Mouse (Mus musculus) liver, embryonic 14.5 days (tissue): ENCODE results near the gene Hdac9. TPM values are rescaled to one million over a fixed set of nuclear protein-coding genes. Genes with fewer than 3 reads are reported as not detected.

Source experiments
- ATAC-seq: fragments of 200-750 bp; cut with Nextera tagmentation; 2 replicates; pipeline ENCODE4 v1.8.0; 2017; ENCODE audit warnings: moderate number of reproducible peaks, mild to moderate bottlenecking, moderate library complexity; ENCODE audit not compliant: insufficient read depth
- DNase-seq, 3 experiments: peaks; one replicate each; pipeline ENCODE4 v3.0.0-alpha.2; 2012 to 2013; ENCODE audit warnings: low read depth in 3 of 3, low spot score in 3 of 3
- H3K27ac ChIP-seq: fragments of 300-500 bp; sonication (generic); 2 replicates; pipeline ENCODE4 v1.5.1; 2014; ENCODE audit warnings: moderate library complexity, mild to moderate bottlenecking, control low read depth, inconsistent platforms
- H3K27me3 ChIP-seq: fragments of 300-500 bp; sonication (generic); 2 replicates; pipeline ENCODE4 v1.6.1; 2014; ENCODE audit warnings: mild to moderate bottlenecking, low read length, moderate library complexity; ENCODE audit not compliant: control insufficient read depth, insufficient read depth
- H3K36me3 ChIP-seq: fragments of 300-500 bp; sonication (generic); replicated peaks from 2 replicates; pipeline ENCODE4 v1.6.1; 2014; ENCODE audit warnings: low read depth; ENCODE audit not compliant: control insufficient read depth, insufficient read depth
- H3K4me1 ChIP-seq, 2 experiments: fragments of 200-500 bp in 1 of 2; fragments of 300-500 bp in 1 of 2; sonication (generic) in 1 of 2; replicated peaks; 2 replicates each; pipeline ENCODE4 v1.6.1; 2012 to 2014; ENCODE audit warnings: antibody characterized with exemption in 1 of 2, inconsistent platforms in 1 of 2, low read length in 1 of 2; ENCODE audit not compliant: control insufficient read depth in 2 of 2, insufficient read depth in 2 of 2
- H3K4me2 ChIP-seq: fragments of 300-500 bp; sonication (generic); 2 replicates; pipeline ENCODE4 v1.6.1; 2014; ENCODE audit warnings: low read depth, mild to moderate bottlenecking, control low read depth, moderate library complexity
- H3K4me3 ChIP-seq, 2 experiments: fragments of 200-500 bp in 1 of 2; fragments of 300-500 bp in 1 of 2; sonication (generic) in 1 of 2; 2 replicates each; pipeline ENCODE4 v1.5.1; 2012 to 2014; ENCODE audit warnings: low read depth in 2 of 2, low read length in 2 of 2, mild to moderate bottlenecking in 2 of 2, control low read depth in 1 of 2, inconsistent platforms in 1 of 2, moderate library complexity in 1 of 2; ENCODE audit not compliant: insufficient read depth in 1 of 2
- H3K9ac ChIP-seq: fragments of 300-500 bp; sonication (generic); replicated peaks from 2 replicates; pipeline ENCODE4 v1.6.1; 2014; ENCODE audit warnings: mild to moderate bottlenecking, control low read depth, moderate library complexity
- H3K9me3 ChIP-seq: fragments of 300-500 bp; sonication (generic); 2 replicates; pipeline ENCODE4 v1.6.1; 2016; ENCODE audit warnings: low read length, mixed read lengths; ENCODE audit not compliant: control insufficient read depth
- CTCF ChIP-seq: IDR thresholded peaks from 2 replicates; pipeline ENCODE4 v1.5.1; 2016; ENCODE audit warnings: antibody characterized with exemption, low read depth, control low read depth
- EP300 ChIP-seq: IDR thresholded peaks from 2 replicates; pipeline ENCODE4 v1.6.1; 2016; ENCODE audit warnings: antibody characterized with exemption, low read depth
- WGBS: fragments of 180-500 bp; shearing (Covaris S2); extraction: QIAGEN DNeasy Blood & Tissue Kit; methylation state at CpG from one replicate; pipeline ENCODE4 v1.1.7; 2014; ENCODE audit not compliant: insufficient replicate concordance; 5-methylcytosine and 5-hydroxymethylcytosine counted together
- polyA plus RNA-seq, 2 experiments: library from polyadenylated mRNA; depleted of rRNA in 1 of 2; stranded (reverse) in 1 of 2; unstranded in 1 of 2; fragments of >200 nt; fragmentation: Nextera tagmentation in 1 of 2; extraction: Ambion mirVana in 1 of 2; gene quantifications; 2 replicates each; pipeline versions ENCODE4 v1.2.1 to v1.2.3; 2012 to 2014

Hdac9 gene
- polyA plus RNA-seq, 2 experiments, result 1.3 to 1.4 TPM

DNA sequence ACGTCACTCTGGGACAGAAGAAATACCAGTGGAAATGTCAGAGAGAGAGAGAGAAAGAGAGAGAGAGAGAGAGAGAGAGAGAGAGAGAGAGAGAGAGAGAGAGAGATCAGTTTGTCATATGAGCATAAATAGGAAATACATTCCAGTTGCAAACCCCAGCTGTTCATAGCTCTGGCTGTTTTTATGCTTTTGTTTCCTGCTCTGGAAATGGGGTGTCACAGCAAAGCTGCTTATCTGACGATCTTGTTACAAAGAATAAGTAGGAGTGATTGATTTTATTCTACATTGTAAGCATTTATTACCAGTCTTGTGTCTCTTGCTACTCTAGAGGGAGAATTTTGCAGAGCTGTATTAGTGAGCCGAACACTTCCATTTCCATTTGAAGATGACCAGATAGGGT lies 762.1 kb downstream of the Hdac9 start:
- H3K27ac ChIP-seq, result no peak overlapping the region
- no peak for TF ChIP-seq CTCF
- no peak for TF ChIP-seq EP300
- no peaks in the 10 kb centered on the region for H3K27me3 ChIP-seq
- H3K4me1 ChIP-seq, result no peaks in the 10 kb centered on the region
- H3K4me3 ChIP-seq, result no peak overlapping the region
- H3K4me2 ChIP-seq, result no peak overlapping the region
- no peak overlapping the region for H3K9ac ChIP-seq
- H3K36me3 ChIP-seq, result no peaks in the 10 kb centered on the region
- WGBS, result 52% methylated on average over 3 of the region's 3 CpGs
- no peaks in the 10 kb centered on the region for H3K9me3 ChIP-seq
- DNase-seq (no peak), ATAC-seq (no peak)

GRCm38 (mm10) chr12:34151336-34151735 lies 765.6 kb downstream of the Hdac9 start:
- H3K9ac ChIP-seq, result no peak overlapping the region
- no peaks in the 10 kb centered on the region for H3K9me3 ChIP-seq
- TF ChIP-seq CTCF (no peak), EP300 (no peak)
- 46% methylated on average over 3 of the region's 3 CpGs for WGBS
- H3K4me3 ChIP-seq, result no peak overlapping the region
- DNase-seq (no peak), ATAC-seq (no peak)
- no peaks in the 10 kb centered on the region for H3K36me3 ChIP-seq
- H3K4me1 ChIP-seq, result no peaks in the 10 kb centered on the region
- no peaks in the 10 kb centered on the region for H3K27me3 ChIP-seq
- no peak overlapping the region for H3K4me2 ChIP-seq
- H3K27ac ChIP-seq, result no peak overlapping the region

DNA sequence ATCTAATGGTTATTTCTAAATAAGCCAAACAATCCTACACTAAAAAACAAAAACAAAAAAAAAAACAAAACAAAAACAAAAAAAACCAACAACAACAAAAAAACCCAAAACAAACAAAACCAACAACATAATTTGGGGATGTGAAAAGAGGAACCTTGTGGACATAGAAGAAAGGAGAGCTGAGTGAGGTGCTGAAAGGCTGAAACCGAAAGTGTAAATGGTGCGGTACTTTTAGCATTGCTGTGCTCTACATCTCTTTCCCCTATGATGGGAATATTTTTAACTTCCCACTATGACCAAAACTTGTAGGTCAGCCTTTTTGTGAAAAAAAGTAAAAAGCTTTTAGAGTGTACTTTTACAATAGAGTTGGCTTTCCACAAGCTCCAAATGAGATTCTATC lies 774.2 kb downstream of the Hdac9 start:
- Histone ChIP-seq H3K4me3 (no peak overlapping the region), H3K4me2 (no peak overlapping the region), H3K9me3 (no peaks in the 10 kb centered on the region), H3K4me1 (no peaks in the 10 kb centered on the region), H3K27ac (no peak overlapping the region), H3K36me3 (no peaks in the 10 kb centered on the region), H3K27me3 (no peaks in the 10 kb centered on the region), H3K9ac (no peak overlapping the region)
- TF ChIP-seq CTCF (no peak), EP300 (no peak)
- DNase-seq (no peak), ATAC-seq (no peak)
- WGBS, result 65% methylated on average over 2 of the region's 2 CpGs

DNA sequence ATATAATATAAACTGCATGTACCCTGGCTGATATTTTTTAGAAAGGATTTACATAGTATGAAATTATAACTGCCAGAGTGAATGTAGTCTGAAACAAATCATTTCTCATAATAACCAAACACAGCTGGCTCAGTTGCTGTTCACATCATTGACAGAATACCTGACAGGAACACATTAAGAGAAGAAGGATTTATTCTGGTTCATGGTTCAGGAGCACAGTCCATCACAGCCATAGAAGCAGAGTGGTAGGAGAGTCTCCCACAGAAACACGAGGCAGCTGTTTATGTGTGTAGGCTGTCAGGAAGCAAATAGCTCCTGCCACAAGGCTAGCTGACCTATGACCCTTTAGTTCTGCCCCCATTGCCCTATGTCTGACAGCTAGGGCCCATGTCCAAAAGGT lies 803.6 kb downstream of the Hdac9 start:
- H3K4me3 ChIP-seq, result no peak overlapping the region
- H3K36me3 ChIP-seq, result no peaks in the 10 kb centered on the region
- no peak overlapping the region for H3K27ac ChIP-seq
- ATAC-seq (no peak), DNase-seq (no peak)
- TF ChIP-seq CTCF, result no peak
- TF ChIP-seq EP300, result no peak
- no peaks in the 10 kb centered on the region for H3K4me1 ChIP-seq
- no peak overlapping the region for H3K9ac ChIP-seq
- 9% methylated on average over 1 of the region's 1 CpGs for WGBS
- H3K27me3 ChIP-seq, result no peaks in the 10 kb centered on the region
- H3K4me2 ChIP-seq, result no peak overlapping the region
- H3K9me3 ChIP-seq, result no peaks in the 10 kb centered on the region

- Histone ChIP-seq H3K36me3 (no peaks in the 10 kb centered on the region), H3K27me3 (no peaks in the 10 kb centered on the region), H3K4me1 (no peaks in the 10 kb centered on the region), H3K27ac (no peak overlapping the region), H3K9ac (no peak overlapping the region), H3K9me3 (no peaks in the 10 kb centered on the region), H3K4me3 (no peak overlapping the region), H3K4me2 (no peak overlapping the region)
- no peak for DNase-seq
- 56% methylated on average over 4 of the region's 4 CpGs for WGBS
- ATAC-seq, result no peak
- no peak for TF ChIP-seq CTCF
- TF ChIP-seq EP300, result no peak
These were observed 823.9 kb downstream of the Hdac9 start for GRCm38 (mm10) chr12:34092953-34093352.
